Mouse (Mus musculus) embryonic fibroblast, embryonic 13.5 days (primary cell): Measurements from ENCODE around the gene A630001G21Rik.

ENCODE experiments used
- CTCF ChIP-seq: IDR thresholded peaks from 2 replicates; pipeline ENCODE4 v1.5.1; 2011; ENCODE audit warnings: mild to moderate bottlenecking, control low read depth, low read length, moderate library complexity, borderline replicate concordance; ENCODE audit not compliant: insufficient read depth
- POLR2A ChIP-seq: IDR thresholded peaks from 2 replicates; pipeline ENCODE4 v1.6.1; 2011; ENCODE audit warnings: low read depth, mild to moderate bottlenecking, control low read depth, low read length, moderate library complexity

DNA sequence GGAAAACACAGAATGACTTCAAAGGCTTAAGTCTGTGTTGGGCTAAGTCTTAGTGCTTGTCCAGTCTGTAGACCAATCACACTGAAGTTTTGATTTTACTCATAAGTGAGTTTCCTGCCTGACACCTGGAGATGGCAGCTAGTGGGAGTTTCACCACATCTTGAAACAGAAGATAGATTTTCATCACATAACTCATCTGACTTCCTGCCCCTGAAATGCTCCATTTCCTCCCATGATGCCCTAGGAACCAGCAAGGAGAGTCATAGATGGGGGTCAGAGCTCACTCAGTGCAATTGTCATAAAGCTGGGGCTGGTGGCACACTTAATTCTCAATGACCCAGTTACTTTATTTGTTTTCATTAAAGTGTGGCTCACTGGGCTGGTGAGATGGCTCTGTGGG, 38.6 kb downstream of the A630001G21Rik start:
- no peak for TF ChIP-seq POLR2A
- TF ChIP-seq CTCF = no peak
